Mouse (Mus musculus) bone marrow macrophage, adult 2 months (primary cell): Measurements from ENCODE around the gene Rrp7a.

Experiments used
- CTCF ChIP-seq: IDR thresholded peaks from 2 replicates; pipeline ENCODE4 v1.5.1; 2012; ENCODE audit warnings: low read depth, mild to moderate bottlenecking, low read length, moderate library complexity
- POLR2A ChIP-seq: IDR thresholded peaks from 2 replicates; pipeline ENCODE4 v1.6.1; 2012; ENCODE audit warnings: mild to moderate bottlenecking, low read depth, low read length, borderline replicate concordance

DNA sequence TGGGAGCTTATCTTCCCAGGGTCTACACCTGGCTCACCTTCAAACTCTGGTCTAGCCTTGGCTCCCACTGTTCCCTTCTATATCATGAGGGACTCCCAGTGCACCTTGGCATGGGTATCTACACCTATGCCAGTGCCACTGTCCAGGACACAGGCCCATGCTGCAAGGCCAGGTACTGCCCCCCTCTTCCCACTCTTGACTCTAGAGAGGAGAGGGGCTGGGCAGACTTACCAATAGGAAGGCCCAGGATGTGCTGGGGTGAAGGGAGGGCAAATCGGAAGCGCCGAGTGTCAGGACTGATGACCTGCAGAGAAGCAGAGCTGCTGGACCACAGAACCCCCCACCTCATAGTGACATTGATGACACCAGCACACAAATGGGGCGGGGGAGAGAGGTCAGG lies 39.4 kb upstream of the Rrp7a start:
- no peak for TF ChIP-seq POLR2A
- TF ChIP-seq CTCF: no peak
